Mouse (Mus musculus): ENCODE results near the gene Baiap2. TPM values are rescaled to one million over a fixed set of nuclear protein-coding genes. Genes with fewer than 3 reads are reported as not detected.

Gene Baiap2
- 17.8 TPM for polyA plus RNA-seq (2017; shearing (Covaris generic))

GRCm38 (mm10) chr11:119942727-119943427 is at the start of gene Baiap2:
Gene Baiap2 (plus strand): TSS chr11:119942763.

GRCm38 (mm10) chr11:119913291-119913934 is 29.1 kb upstream of the Baiap2 start, which contains the start of gene Chmp6:
Gene Chmp6 (plus strand): TSS chr11:119913441.

GRCm38 (mm10) chr11:120046553-120047191 is 104.1 kb downstream of the Baiap2 start, which contains the start of gene Aatk:
Gene Aatk (minus strand): TSS chr11:120047167.

Other genes starting within 250 kb of the Baiap2 start
- gene Chmp6, start 29.3 kb upstream of the Baiap2 start, polyA plus RNA-seq (2017; shearing (Covaris generic)) = 30.9 TPM
- 0.80 TPM for gene Aatk, start 104.4 kb downstream of the Baiap2 start, polyA plus RNA-seq (2017; shearing (Covaris generic))
- 2.8 TPM for gene Cep131, start 144.1 kb downstream of the Baiap2 start, polyA plus RNA-seq (2017; shearing (Covaris generic))
- gene Tepsin, start 156.0 kb downstream of the Baiap2 start, polyA plus RNA-seq (2017; shearing (Covaris generic)) = 14.9 TPM
- gene Ndufaf8, start 156.2 kb downstream of the Baiap2 start, polyA plus RNA-seq (2017; shearing (Covaris generic)) = 67.2 TPM
- 121 TPM for gene Slc38a10, start 208.6 kb downstream of the Baiap2 start, polyA plus RNA-seq (2017; shearing (Covaris generic))

Measured in effector memory CD4-positive, alpha-beta T cell, adult 7 months (primary cell).